ENCODE assay signal across 8 mouse cellular contexts in genomic region chr3:83127088-83127725, GRCm38 (mm10). TPM values are rescaled to one million over a fixed set of nuclear protein-coding genes. Genes with fewer than 3 reads are reported as not detected.
DNase-seq lines count a peak whose midpoint lies in the region; ATAC-seq lines count a peak whose summit lies in the region.

No protein-coding gene starts in this region.

- peaks cover 26% of the 10 kb centered on the region for H3K4me1 ChIP-seq in embryonic facial prominence, embryonic 10.5 days
- H3K4me1 ChIP-seq in heart, embryonic 15.5 days (replicated peaks) = peaks cover 27% of the 10 kb centered on the region
- H3K4me1 ChIP-seq in stomach, embryonic 14.5 days (ENCODE audit: control insufficient read depth, insufficient read depth, low read length) = peaks cover 21% of the 10 kb centered on the region

- peak; percentile 7 for DNase-seq in layer of hippocampus, adult 11-12 months (ENCODE audit: low spot score)
- DNase-seq in layer of hippocampus, postnatal 14 days (ENCODE audit: low spot score in 2 of 2) = no peak
- peak; percentile 65 for DNase-seq in embryonic facial prominence, embryonic 10.5 days (ENCODE audit: low spot score)
- peak; percentile 33 for DNase-seq in liver
- DNase-seq in left cerebral cortex, adult 8-10 months (ENCODE audit: low spot score in 2 of 2) = no peak

- H3K27ac ChIP-seq in embryonic facial prominence, embryonic 10.5 days (replicated peaks) = 0 out of 2 replicates have a peak overlapping the region, but pooled peaks have one; percentile 14
- no peak overlapping the region for H3K27ac ChIP-seq in heart, embryonic 15.5 days
- no peak overlapping the region; the same call in 1 of the 2 replicates for H3K27ac ChIP-seq in stomach, embryonic 14.5 days (ENCODE audit: low read length)

- no peaks in the 10 kb centered on the region for H3K9me3 ChIP-seq in embryonic facial prominence, embryonic 10.5 days
- no peaks in the 10 kb centered on the region for H3K9me3 ChIP-seq in heart, embryonic 15.5 days (replicated peaks)
- no peaks in the 10 kb centered on the region for H3K9me3 ChIP-seq in stomach, embryonic 14.5 days (ENCODE audit: control insufficient read depth, low read depth, low read length)

- peaks cover 78% of the 10 kb centered on the region for H3K27me3 ChIP-seq in embryonic facial prominence, embryonic 10.5 days (replicated peaks; ENCODE audit: low read depth, poor library complexity, severe bottlenecking)
- H3K27me3 ChIP-seq in heart, embryonic 15.5 days = peaks cover 64% of the 10 kb centered on the region
- peaks cover 30% of the 10 kb centered on the region for H3K27me3 ChIP-seq in stomach, embryonic 14.5 days (ENCODE audit: control insufficient read depth, insufficient read depth, low read length)

- 0% methylated on average over 37 of the region's 37 CpGs for WGBS in embryonic facial prominence, embryonic 10.5 days
- WGBS in heart, embryonic 15.5 days = under 1% methylated on average over 37 of the region's 37 CpGs
- WGBS in stomach, embryonic 14.5 days = under 1% methylated on average over 36 of the region's 37 CpGs

- ATAC-seq in heart, embryonic 15.5 days (replicated peaks; ENCODE audit: insufficient number of reproducible peaks, insufficient read depth, low FRiP score, low read depth) = no peak; the same call in 1 of the 2 replicates
- ATAC-seq in stomach, embryonic 14.5 days (ENCODE audit: insufficient number of reproducible peaks, insufficient read depth, low FRiP score, low read depth) = peak; percentile 80; the same call in 1 of the 2 replicates
- ATAC-seq in monocyte, adult 5-6 weeks (replicated peaks; ENCODE audit: insufficient number of reproducible peaks, low FRiP score, low TSS enrichment, poor library complexity, severe bottlenecking) = no peak

- peak overlapping the region; percentile 51 for H3K9ac ChIP-seq in heart, embryonic 15.5 days
- H3K9ac ChIP-seq in stomach, embryonic 14.5 days (replicated peaks; ENCODE audit: low read depth, low read length) = no peak overlapping the region

- H3K4me2 ChIP-seq in heart, embryonic 15.5 days = peak overlapping the region; percentile 98
- H3K4me2 ChIP-seq in stomach, embryonic 14.5 days (replicated peaks; ENCODE audit: low read depth, low read length) = peak overlapping the region; percentile 97

- H3K4me3 ChIP-seq in embryonic facial prominence, embryonic 10.5 days = peak overlapping the region; percentile 68
- peak overlapping the region; percentile 60 for H3K4me3 ChIP-seq in heart, embryonic 15.5 days
- peak overlapping the region; percentile 49 for H3K4me3 ChIP-seq in stomach, embryonic 14.5 days (ENCODE audit: low read depth, low read length)

- H3K36me3 ChIP-seq in embryonic facial prominence, embryonic 10.5 days (replicated peaks) = no peaks in the 10 kb centered on the region
- no peaks in the 10 kb centered on the region for H3K36me3 ChIP-seq in heart, embryonic 15.5 days
- no peaks in the 10 kb centered on the region for H3K36me3 ChIP-seq in stomach, embryonic 14.5 days (ENCODE audit: control insufficient read depth, insufficient read depth, low read length)

RNA-seq across cellular contexts. Expression of gene Dchs2, which starts 0.5 kb away (rescaled TPM):
- total RNA-seq in layer of hippocampus, postnatal 14 days (2021) = 1 to 10 TPM; 5.0 to 5.3 TPM
- polyA plus RNA-seq in embryonic facial prominence, embryonic 10.5 days (2016; fragmentation: Nextera tagmentation; extraction: Ambion mirVana) = 0.04 and 0.11 TPM in 2 replicates
- 0.11 and 0.22 TPM in 2 replicates for polyA plus RNA-seq in heart, embryonic 15.5 days (2015; fragmentation: Nextera tagmentation; extraction: Ambion mirVana)
- polyA plus RNA-seq in stomach, embryonic 14.5 days (2014; fragmentation: Nextera tagmentation; extraction: Ambion mirVana) = 0.78 and 0.94 TPM in 2 replicates
- total RNA-seq in monocyte, adult 5-6 weeks (2017) = not detected in 3 replicates
- 1 to 10 TPM; 4.0 to 5.6 (median 4.6) TPM for total RNA-seq in left cerebral cortex, adult 8-10 months (2022)

Comparison
In these comparisons a context has a peak if more than half of its experiments do, and no peak if none do; other contexts are left out.
1. DNase-seq: peak in layer of hippocampus, adult 11-12 months (single experiment), embryonic facial prominence, embryonic 10.5 days (single experiment) and liver (single experiment); none in layer of hippocampus, postnatal 14 days (0 of 2) and left cerebral cortex, adult 8-10 months (0 of 2).
2. Peak in every context shown above with its lines, with median percentiles within 50 percentile points of each other: H3K4me3 ChIP-seq.